Mouse (Mus musculus): ENCODE results near the gene Tert. TPM values are rescaled to one million over a fixed set of nuclear protein-coding genes. Genes with fewer than 3 reads are reported as not detected.

Gene Tert
- polyA plus RNA-seq, 1 experiment = 3.9 TPM

- no peak for DNase-seq (ENCODE audit: low read depth in 1 of 2, low spot score in 2 of 2)
- no peak overlapping the region for H3K27ac ChIP-seq (ENCODE audit: insufficient read depth, low read length)
- 95% methylated on average over 3 of the region's 3 CpGs for WGBS
- H3K36me3 ChIP-seq (ENCODE audit: control insufficient read depth, insufficient read depth, low read length) = no peaks in the 10 kb centered on the region
- H3K4me3 ChIP-seq (ENCODE audit: extremely low read depth, insufficient read depth, insufficient read length) = no peak overlapping the region
- TF ChIP-seq POLR2A (IDR thresholded peaks at IDR 0.05; ENCODE audit: low read depth, low read length) (no peak), CTCF (IDR thresholded peaks at IDR 0.05; ENCODE audit: extremely low read depth, insufficient read depth, insufficient read length, insufficient replicate concordance) (no peak)
- H3K4me1 ChIP-seq (ENCODE audit: control insufficient read depth, insufficient read depth, insufficient read length) = peaks cover 7% of the 10 kb centered on the region; the same call in 1 of the 2 replicates
- H3K27me3 ChIP-seq (ENCODE audit: control insufficient read depth, insufficient read depth, low read length) = no peaks in the 10 kb centered on the region
Measured at GRCm38 (mm10) chr13:73631837-73632236, 5.1 kb downstream of the Tert start.

- Histone ChIP-seq H3K36me3 (ENCODE audit: control insufficient read depth, insufficient read depth, low read length) (no peaks in the 10 kb centered on the region), H3K4me3 (ENCODE audit: extremely low read depth, insufficient read depth, insufficient read length) (no peak overlapping the region), H3K4me1 (ENCODE audit: control insufficient read depth, insufficient read depth, insufficient read length) (no peaks in the 10 kb centered on the region), H3K27me3 (ENCODE audit: control insufficient read depth, insufficient read depth, low read length) (no peaks in the 10 kb centered on the region), H3K27ac (ENCODE audit: insufficient read depth, low read length) (no peak overlapping the region)
- 86% methylated on average over 5 of the region's 6 CpGs for WGBS
- TF ChIP-seq CTCF (IDR thresholded peaks at IDR 0.05; ENCODE audit: extremely low read depth, insufficient read depth, insufficient read length, insufficient replicate concordance) = no peak
- TF ChIP-seq POLR2A (IDR thresholded peaks at IDR 0.05; ENCODE audit: low read depth, low read length) = no peak
- no peak for DNase-seq (ENCODE audit: low read depth in 1 of 2, low spot score in 2 of 2)
Measured at GRCm38 (mm10) chr13:73637826-73638225, 11.1 kb downstream of the Tert start.

DNA sequence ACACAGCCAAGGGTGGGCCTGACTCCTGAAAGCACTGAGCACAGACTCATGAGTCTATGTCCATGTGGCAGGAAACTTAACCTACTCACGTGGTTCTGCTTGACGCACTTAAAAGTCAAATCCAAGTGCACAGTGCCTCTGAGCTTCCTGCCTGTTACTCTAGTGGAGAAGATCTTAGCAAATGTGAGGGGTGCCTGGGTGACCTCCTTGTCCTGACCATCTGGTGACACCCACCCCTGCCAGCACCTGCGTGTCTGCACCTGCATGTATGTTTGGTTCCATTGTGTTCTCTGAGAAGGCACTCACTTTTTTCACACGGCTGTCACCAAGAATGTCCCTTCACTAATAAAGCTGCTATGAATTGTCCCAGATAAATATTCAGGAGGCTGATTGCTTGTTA is 14.6 kb downstream of the Tert start:
- Histone ChIP-seq H3K36me3 (ENCODE audit: control insufficient read depth, insufficient read depth, low read length) (no peaks in the 10 kb centered on the region), H3K4me1 (ENCODE audit: control insufficient read depth, insufficient read depth, insufficient read length) (no peaks in the 10 kb centered on the region), H3K4me3 (ENCODE audit: extremely low read depth, insufficient read depth, insufficient read length) (no peak overlapping the region), H3K27ac (ENCODE audit: insufficient read depth, low read length) (no peak overlapping the region), H3K27me3 (ENCODE audit: control insufficient read depth, insufficient read depth, low read length) (no peaks in the 10 kb centered on the region)
- no peak for DNase-seq (ENCODE audit: low read depth in 1 of 2, low spot score in 2 of 2)
- 60% methylated on average over 4 of the region's 4 CpGs for WGBS
- no peak for TF ChIP-seq POLR2A (IDR thresholded peaks at IDR 0.05; ENCODE audit: low read depth, low read length)
- no peak for TF ChIP-seq CTCF (IDR thresholded peaks at IDR 0.05; ENCODE audit: extremely low read depth, insufficient read depth, insufficient read length, insufficient replicate concordance)

DNA sequence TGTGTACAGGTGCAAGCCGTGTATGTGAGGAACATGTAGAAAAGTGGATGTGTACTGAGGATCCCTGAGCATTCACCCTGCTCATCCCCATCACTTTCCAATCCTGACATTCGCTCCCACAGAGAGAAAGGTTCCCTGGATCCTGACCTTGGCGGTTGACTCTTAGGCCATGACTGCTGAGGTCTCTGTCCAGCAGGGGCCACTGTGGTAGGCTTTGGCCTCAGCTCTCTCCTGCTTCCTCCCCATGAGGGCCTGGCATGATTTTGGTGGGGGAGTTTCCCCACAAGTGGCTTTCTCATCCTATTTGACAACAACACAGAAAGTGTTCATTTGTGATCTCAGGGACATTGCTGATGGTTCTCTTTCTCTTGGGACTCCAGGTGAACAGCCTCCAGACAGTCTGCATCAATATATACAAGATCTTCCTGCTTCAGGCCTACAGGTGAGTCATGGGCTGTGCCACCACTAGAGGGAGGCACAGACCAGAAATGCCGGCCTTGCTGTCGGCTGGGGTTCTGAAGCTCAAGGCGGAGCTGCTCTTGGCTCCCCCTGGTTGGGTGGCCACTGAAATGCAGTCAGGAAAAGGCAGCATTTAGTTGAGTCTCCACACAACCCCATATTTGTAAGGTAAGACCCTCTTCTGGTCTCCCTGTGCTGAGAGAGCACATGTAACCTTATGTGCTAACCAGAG is 19.8 kb downstream of the Tert start:
- WGBS = 49% methylated on average over 6 of the region's 6 CpGs
- Histone ChIP-seq H3K27ac (ENCODE audit: insufficient read depth, low read length) (no peak overlapping the region), H3K4me1 (ENCODE audit: control insufficient read depth, insufficient read depth, insufficient read length) (no peaks in the 10 kb centered on the region), H3K27me3 (ENCODE audit: control insufficient read depth, insufficient read depth, low read length) (no peaks in the 10 kb centered on the region), H3K36me3 (ENCODE audit: control insufficient read depth, insufficient read depth, low read length) (no peaks in the 10 kb centered on the region), H3K4me3 (ENCODE audit: extremely low read depth, insufficient read depth, insufficient read length) (no peak overlapping the region)
- peak; percentile 84; the same call in 1 of the 2 replicates for TF ChIP-seq CTCF (IDR thresholded peaks at IDR 0.05; ENCODE audit: extremely low read depth, insufficient read depth, insufficient read length, insufficient replicate concordance)
- no peak for TF ChIP-seq POLR2A (IDR thresholded peaks at IDR 0.05; ENCODE audit: low read depth, low read length)
- peak; percentile 46 to 47 for DNase-seq (ENCODE audit: low read depth in 1 of 2, low spot score in 2 of 2)

- Histone ChIP-seq H3K36me3 (ENCODE audit: control insufficient read depth, insufficient read depth, low read length) (no peaks in the 10 kb centered on the region), H3K4me3 (ENCODE audit: extremely low read depth, insufficient read depth, insufficient read length) (no peak overlapping the region), H3K27me3 (ENCODE audit: control insufficient read depth, insufficient read depth, low read length) (no peaks in the 10 kb centered on the region), H3K4me1 (ENCODE audit: control insufficient read depth, insufficient read depth, insufficient read length) (no peaks in the 10 kb centered on the region), H3K27ac (ENCODE audit: insufficient read depth, low read length) (no peak overlapping the region)
- no peak for DNase-seq (ENCODE audit: low read depth in 1 of 2, low spot score in 2 of 2)
- 81% methylated on average over 3 of the region's 3 CpGs for WGBS
- TF ChIP-seq POLR2A (IDR thresholded peaks at IDR 0.05; ENCODE audit: low read depth, low read length) (no peak), CTCF (IDR thresholded peaks at IDR 0.05; ENCODE audit: extremely low read depth, insufficient read depth, insufficient read length, insufficient replicate concordance) (no peak)
Measured at GRCm38 (mm10) chr13:73653266-73653665, 26.6 kb downstream of the Tert start.

GRCm38 (mm10) chr13:73654976-73655375 is 28.3 kb downstream of the Tert start:
- Histone ChIP-seq H3K36me3 (ENCODE audit: control insufficient read depth, insufficient read depth, low read length) (no peaks in the 10 kb centered on the region), H3K27ac (ENCODE audit: insufficient read depth, low read length) (no peak overlapping the region), H3K4me1 (ENCODE audit: control insufficient read depth, insufficient read depth, insufficient read length) (no peaks in the 10 kb centered on the region), H3K4me3 (ENCODE audit: extremely low read depth, insufficient read depth, insufficient read length) (no peak overlapping the region), H3K27me3 (ENCODE audit: control insufficient read depth, insufficient read depth, low read length) (no peaks in the 10 kb centered on the region)
- WGBS = 66% methylated on average over 3 of the region's 3 CpGs
- TF ChIP-seq POLR2A (IDR thresholded peaks at IDR 0.05; ENCODE audit: low read depth, low read length) = no peak
- no peak for TF ChIP-seq CTCF (IDR thresholded peaks at IDR 0.05; ENCODE audit: extremely low read depth, insufficient read depth, insufficient read length, insufficient replicate concordance)
- no peak for DNase-seq (ENCODE audit: low read depth in 1 of 2, low spot score in 2 of 2)

DNA sequence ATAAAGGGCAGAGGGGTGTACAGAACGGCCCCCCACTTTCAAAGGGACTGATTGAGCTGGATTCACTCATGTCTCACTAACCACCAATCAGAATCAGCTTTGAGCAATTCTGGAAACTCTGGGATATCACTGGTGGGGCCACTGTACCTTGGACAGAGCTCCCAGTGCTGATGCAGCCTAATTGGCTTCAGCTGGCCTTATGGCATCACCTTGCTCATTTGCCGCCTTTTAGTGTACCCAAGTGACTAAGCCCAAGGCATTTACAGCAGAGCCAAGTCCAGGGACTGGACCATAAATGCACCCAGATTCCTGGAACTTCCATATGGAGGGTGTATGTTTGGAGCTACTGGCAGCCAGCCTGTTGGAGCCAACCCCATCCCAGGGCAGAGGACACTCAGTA is 32.2 kb downstream of the Tert start:
- TF ChIP-seq CTCF (IDR thresholded peaks at IDR 0.05; ENCODE audit: extremely low read depth, insufficient read depth, insufficient read length, insufficient replicate concordance) (no peak), POLR2A (IDR thresholded peaks at IDR 0.05; ENCODE audit: low read depth, low read length) (no peak)
- H3K27ac ChIP-seq (ENCODE audit: insufficient read depth, low read length) = no peak overlapping the region

More for the DNA sequence above, 32.2 kb downstream of the Tert start:
- DNase-seq (ENCODE audit: low read depth in 1 of 2, low spot score in 2 of 2) = no peak
- Histone ChIP-seq H3K4me3 (ENCODE audit: extremely low read depth, insufficient read depth, insufficient read length) (no peak overlapping the region), H3K36me3 (ENCODE audit: control insufficient read depth, insufficient read depth, low read length) (no peaks in the 10 kb centered on the region), H3K27me3 (ENCODE audit: control insufficient read depth, insufficient read depth, low read length) (no peaks in the 10 kb centered on the region), H3K4me1 (ENCODE audit: control insufficient read depth, insufficient read depth, insufficient read length) (no peaks in the 10 kb centered on the region)
- WGBS = 63% methylated on average over 2 of the region's 2 CpGs

All from spleen, adult 2 months (tissue).